Mouse (Mus musculus): ENCODE measurements around the gene Tpra1. TPM values are rescaled to one million over a fixed set of nuclear protein-coding genes. Genes with fewer than 3 reads are reported as not detected.

Gene Tpra1
- polyA plus RNA-seq, 1 experiment = not detected

DNA sequence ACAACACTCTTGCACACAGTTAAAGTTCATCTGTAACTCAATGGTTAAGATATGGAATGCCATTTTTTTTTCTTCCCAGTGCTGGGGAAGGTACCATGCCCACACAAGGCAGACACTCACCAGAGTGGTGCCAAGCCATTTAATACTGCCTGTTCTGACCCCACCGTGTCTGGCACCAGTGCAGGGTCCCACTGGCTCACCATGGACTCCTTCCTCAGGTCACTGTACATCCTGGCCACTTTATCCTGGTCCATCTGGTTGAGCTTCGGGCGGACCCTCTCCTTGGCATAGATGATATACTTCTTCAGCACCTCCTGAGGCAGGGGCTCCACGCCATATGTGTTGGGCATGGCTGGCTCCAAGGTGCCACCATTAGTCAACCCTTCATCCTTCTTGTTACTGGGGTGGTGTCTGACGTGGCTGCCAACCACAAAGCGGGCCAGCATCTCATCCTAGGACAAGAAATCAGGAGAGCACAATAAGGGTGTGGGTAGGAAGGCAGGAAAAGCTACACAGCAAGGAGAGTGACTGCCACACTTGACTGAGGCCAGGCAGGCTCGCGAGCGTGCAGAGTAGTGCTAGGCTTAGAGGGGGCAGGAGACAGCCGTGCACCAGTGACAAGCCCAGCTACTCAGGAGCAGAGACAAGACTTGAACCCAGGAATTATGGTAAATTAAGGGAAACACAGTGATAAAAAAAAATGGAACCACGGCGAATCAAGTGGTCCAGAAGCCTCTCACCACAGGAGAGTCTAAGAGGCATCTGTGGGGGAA, 16.2 kb upstream of the Tpra1 start:
- Histone ChIP-seq H3K4me3 (ENCODE audit: insufficient read depth, low read depth, low read length) (no peak overlapping the region), H3K27ac (ENCODE audit: insufficient read depth, low read depth, low read length) (no peak overlapping the region), H3K4me1 (ENCODE audit: control insufficient read depth, insufficient read depth, low read length) (no peaks in the 10 kb centered on the region)
- 91% methylated on average over 12 of the region's 12 CpGs for WGBS
- TF ChIP-seq POLR2A (IDR thresholded peaks at IDR 0.05; ENCODE audit: insufficient read depth, low read depth, low read length) (no peak), CTCF (IDR thresholded peaks at IDR 0.05; ENCODE audit: insufficient read depth, low read depth, low read length) (no peak)

DNA sequence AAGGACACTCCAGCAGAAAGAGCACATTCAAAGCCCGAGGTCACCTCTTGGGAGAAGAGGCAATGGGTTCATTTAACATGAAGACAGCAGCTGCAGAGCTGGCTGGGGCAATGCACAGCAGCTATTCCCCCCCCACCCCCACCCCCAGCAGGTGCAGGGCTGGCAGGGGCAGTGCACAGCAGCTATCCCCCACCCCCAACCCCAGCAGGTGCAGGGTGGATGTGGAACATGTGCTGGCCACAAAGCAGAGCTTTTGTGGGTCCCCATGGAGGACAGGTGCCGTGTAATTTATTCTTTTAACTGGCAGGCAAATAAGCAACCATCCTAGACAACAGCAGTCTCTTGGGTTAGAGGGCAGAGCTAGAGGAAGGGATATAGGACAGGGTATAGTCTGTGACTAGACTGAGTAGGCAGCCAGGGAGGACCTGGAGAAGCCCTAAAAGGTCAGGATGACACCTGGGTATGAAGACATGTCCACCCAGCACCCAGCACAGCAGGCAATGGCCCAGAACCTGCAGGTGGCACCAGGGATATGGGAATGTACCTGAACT, 15.6 kb upstream of the Tpra1 start:
- no peaks in the 10 kb centered on the region for H3K4me1 ChIP-seq (ENCODE audit: control insufficient read depth, insufficient read depth, low read length)
- H3K4me3 ChIP-seq (ENCODE audit: insufficient read depth, low read depth, low read length) = no peak overlapping the region
- 63% methylated on average over 2 of the region's 2 CpGs for WGBS
- H3K27ac ChIP-seq (ENCODE audit: insufficient read depth, low read depth, low read length) = no peak overlapping the region
- no peak for TF ChIP-seq CTCF (IDR thresholded peaks at IDR 0.05; ENCODE audit: insufficient read depth, low read depth, low read length)
- TF ChIP-seq POLR2A (IDR thresholded peaks at IDR 0.05; ENCODE audit: insufficient read depth, low read depth, low read length) = no peak

DNA sequence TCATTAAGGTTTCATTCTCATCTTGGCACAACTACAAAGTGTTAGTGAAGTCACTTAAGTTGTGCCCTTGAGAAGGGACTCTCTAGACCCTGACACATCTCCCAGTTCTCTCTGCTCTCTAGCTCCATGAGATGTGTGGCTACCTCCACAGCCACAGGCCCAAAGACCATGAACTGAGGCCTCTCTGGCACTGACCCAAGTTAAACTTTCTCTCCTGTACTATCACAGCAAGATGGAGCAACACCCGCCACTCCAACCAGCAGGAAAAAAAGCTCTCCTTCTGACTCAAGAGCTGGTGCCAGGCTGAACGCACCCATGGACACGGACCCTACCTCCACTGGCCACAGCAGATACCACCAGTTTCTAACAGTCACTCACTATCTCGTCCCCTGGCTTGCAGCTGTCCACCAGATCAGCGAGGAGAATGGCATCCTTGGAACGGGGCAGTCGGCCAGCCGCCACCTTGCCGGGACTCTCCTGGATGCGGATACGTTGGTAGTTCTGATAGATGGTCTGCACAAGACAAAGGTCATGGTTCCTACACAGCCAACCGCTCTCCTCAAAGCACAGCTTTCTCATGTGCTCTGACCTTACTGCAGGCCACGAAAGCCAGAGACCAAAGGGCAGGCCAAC, 12.5 kb upstream of the Tpra1 start:
- Histone ChIP-seq H3K4me3 (ENCODE audit: insufficient read depth, low read depth, low read length) (no peak overlapping the region), H3K27ac (ENCODE audit: insufficient read depth, low read depth, low read length) (no peak overlapping the region), H3K4me1 (ENCODE audit: control insufficient read depth, insufficient read depth, low read length) (no peaks in the 10 kb centered on the region)
- TF ChIP-seq CTCF (IDR thresholded peaks at IDR 0.05; ENCODE audit: insufficient read depth, low read depth, low read length) (no peak), POLR2A (IDR thresholded peaks at IDR 0.05; ENCODE audit: insufficient read depth, low read depth, low read length) (no peak)
- WGBS = 94% methylated on average over 13 of the region's 13 CpGs

DNA sequence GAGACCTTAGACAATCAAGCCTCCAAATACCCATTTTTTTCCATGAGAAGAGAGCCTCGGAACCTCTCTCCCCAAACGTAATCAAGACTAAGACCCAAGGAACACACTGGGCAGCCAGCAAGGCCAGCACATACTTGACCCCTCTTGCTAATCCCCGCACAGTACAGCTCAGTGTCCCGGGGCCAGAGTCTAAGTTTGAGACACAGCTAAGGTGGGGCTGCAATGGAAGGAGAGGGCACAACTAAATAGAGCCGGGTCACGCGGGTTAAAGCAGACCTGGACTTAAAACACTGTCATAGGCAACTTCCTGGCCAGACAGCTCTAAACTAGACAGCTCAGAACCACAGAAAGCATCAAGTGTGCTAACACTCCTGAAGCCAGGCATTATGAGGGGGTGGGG, 11.2 kb upstream of the Tpra1 start:
- WGBS = 92% methylated on average over 7 of the region's 7 CpGs
- Histone ChIP-seq H3K4me3 (ENCODE audit: insufficient read depth, low read depth, low read length) (no peak overlapping the region), H3K27ac (ENCODE audit: insufficient read depth, low read depth, low read length) (no peak overlapping the region), H3K4me1 (ENCODE audit: control insufficient read depth, insufficient read depth, low read length) (no peaks in the 10 kb centered on the region)
- TF ChIP-seq POLR2A (IDR thresholded peaks at IDR 0.05; ENCODE audit: insufficient read depth, low read depth, low read length) (no peak), CTCF (IDR thresholded peaks at IDR 0.05; ENCODE audit: insufficient read depth, low read depth, low read length) (no peak)

DNA sequence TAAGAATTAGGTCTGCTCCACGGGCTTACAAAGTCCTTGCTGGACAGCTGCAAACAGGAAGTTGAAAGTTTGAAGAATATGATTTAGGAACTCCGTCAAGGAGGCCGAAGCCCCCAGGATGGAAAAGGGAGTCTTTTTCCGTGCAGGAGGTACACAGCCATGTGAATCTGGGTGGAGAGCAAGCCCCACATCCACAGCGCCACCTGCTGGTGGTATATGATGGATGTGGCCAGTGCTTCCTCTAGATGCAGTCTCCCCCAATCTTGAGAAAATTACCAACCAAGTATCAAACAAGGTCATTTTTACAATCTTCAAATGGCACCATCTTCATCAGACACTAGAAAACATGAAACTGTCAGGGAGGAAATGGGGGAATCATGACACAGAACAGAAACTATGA, 8.5 kb upstream of the Tpra1 start:
- 38% methylated on average over 5 of the region's 5 CpGs for WGBS
- no peak overlapping the region for H3K4me3 ChIP-seq (ENCODE audit: insufficient read depth, low read depth, low read length)
- no peak for TF ChIP-seq POLR2A (IDR thresholded peaks at IDR 0.05; ENCODE audit: insufficient read depth, low read depth, low read length)
- TF ChIP-seq CTCF (IDR thresholded peaks at IDR 0.05; ENCODE audit: insufficient read depth, low read depth, low read length) = peak; percentile 61; the same call in 1 of the 2 replicates
- no peak overlapping the region for H3K27ac ChIP-seq (ENCODE audit: insufficient read depth, low read depth, low read length)
- H3K4me1 ChIP-seq (ENCODE audit: control insufficient read depth, insufficient read depth, low read length) = peaks cover 5% of the 10 kb centered on the region

DNA sequence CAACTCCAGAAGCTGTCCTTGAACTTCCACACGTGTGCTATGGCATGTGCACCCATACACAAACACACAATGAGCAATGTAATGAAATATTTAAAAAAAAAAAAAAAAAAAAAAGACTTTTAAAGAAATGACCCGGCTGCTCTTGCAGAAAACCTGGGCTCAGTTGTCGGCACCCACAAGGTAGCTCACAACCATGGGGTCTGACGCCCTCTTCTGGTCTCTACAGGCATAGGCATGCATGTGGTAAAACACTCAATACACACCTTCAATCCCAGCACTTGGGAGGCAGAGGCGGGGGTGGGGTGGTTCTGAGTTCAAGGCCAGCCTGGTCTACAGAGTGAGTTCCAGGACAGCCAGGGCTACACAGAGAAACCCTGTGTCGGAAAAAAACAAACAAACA, 6.1 kb upstream of the Tpra1 start:
- WGBS = 90% methylated on average over 6 of the region's 6 CpGs
- H3K4me1 ChIP-seq (ENCODE audit: control insufficient read depth, insufficient read depth, low read length) = peaks cover 5% of the 10 kb centered on the region
- H3K4me3 ChIP-seq (ENCODE audit: insufficient read depth, low read depth, low read length) = no peak overlapping the region
- no peak for TF ChIP-seq CTCF (IDR thresholded peaks at IDR 0.05; ENCODE audit: insufficient read depth, low read depth, low read length)
- no peak for TF ChIP-seq POLR2A (IDR thresholded peaks at IDR 0.05; ENCODE audit: insufficient read depth, low read depth, low read length)
- no peak overlapping the region for H3K27ac ChIP-seq (ENCODE audit: insufficient read depth, low read depth, low read length)

DNA sequence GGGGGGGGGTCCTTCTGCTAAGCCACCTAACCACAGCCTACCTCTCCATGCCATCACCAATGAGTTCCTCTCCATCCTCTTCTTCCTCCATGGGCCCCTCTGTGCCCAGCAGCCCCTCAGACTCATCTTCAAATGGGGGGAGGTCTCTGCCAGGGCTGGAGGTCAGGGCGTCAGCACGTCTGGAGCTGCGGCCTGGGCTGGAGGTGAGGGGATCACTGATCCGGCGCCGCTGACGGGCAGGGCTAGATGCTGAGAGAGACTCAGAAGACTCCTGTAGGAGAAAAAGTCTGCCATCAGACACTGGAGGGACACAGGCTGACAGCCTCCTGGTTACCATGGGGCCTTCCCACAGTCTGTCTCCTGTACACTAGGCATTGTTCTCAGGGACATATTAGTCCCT, 4.8 kb upstream of the Tpra1 start:
- peaks cover 10% of the 10 kb centered on the region for H3K4me1 ChIP-seq (ENCODE audit: control insufficient read depth, insufficient read depth, low read length)
- no peak overlapping the region for H3K4me3 ChIP-seq (ENCODE audit: insufficient read depth, low read depth, low read length)
- 77% methylated on average over 7 of the region's 7 CpGs for WGBS
- no peak for TF ChIP-seq CTCF (IDR thresholded peaks at IDR 0.05; ENCODE audit: insufficient read depth, low read depth, low read length)
- no peak for TF ChIP-seq POLR2A (IDR thresholded peaks at IDR 0.05; ENCODE audit: insufficient read depth, low read depth, low read length)
- no peak overlapping the region for H3K27ac ChIP-seq (ENCODE audit: insufficient read depth, low read depth, low read length)

DNA sequence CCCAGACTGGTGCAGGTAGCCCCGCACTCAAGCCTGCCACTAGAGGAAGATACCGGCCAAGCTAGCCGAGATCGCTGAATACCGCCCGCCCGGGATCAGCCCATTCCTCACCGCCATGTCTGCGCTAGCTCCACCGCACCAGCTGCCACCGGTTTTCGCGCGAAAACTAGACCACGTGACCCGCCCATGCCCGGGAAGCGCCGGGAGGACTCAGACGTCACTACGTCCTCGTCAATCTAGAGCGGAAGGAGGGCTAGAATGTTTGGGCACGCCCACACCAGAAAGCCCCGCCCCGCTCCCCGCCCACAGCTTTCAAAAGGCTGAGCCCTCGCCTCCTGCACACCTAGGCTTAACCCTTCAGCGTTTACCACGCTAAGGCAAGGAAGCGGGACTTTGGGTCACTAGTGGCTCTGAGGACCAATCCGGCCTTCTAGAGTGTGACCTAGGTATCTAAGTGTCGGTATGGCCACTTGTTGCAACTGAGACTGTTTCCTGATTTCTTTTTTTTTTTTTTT, 3.5 kb upstream of the Tpra1 start, which contains the start of gene Mcm2:
TSS of gene Mcm2 (minus strand) at position 247 of the 515 bp plus-strand sequence.
- WGBS = 1% methylated on average over 33 of the region's 33 CpGs
- Histone ChIP-seq H3K4me1 (ENCODE audit: control insufficient read depth, insufficient read depth, low read length) (peaks cover 17% of the 10 kb centered on the region), H3K27ac (ENCODE audit: insufficient read depth, low read depth, low read length) (no peak within 1 kb of the TSS), H3K4me3 (ENCODE audit: insufficient read depth, low read depth, low read length) (peak within 1 kb of the TSS; percentile 49)
- no peak for TF ChIP-seq POLR2A (IDR thresholded peaks at IDR 0.05; ENCODE audit: insufficient read depth, low read depth, low read length)
- no peak for TF ChIP-seq CTCF (IDR thresholded peaks at IDR 0.05; ENCODE audit: insufficient read depth, low read depth, low read length)

DNA sequence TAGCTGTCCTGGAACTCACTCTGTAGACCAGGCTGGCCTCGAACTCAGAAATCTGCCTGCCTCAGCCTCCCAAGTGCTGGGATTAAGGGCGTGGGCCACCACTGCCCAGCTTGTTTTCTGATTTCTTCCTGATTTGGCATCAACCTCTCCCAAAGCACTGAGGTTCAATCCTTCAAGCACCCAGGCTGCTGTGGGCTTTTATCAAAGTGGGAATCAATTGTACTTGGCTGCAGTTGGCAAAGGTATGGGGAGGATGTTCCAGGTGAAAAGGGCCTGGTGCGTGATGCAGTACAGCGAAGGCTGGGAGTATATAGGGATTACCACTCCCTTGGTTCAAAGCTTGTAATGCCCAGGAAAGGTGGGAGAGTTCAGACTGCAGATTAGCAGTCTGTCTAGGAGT, 3.0 kb upstream of the Tpra1 start:
- Histone ChIP-seq H3K4me3 (ENCODE audit: insufficient read depth, low read depth, low read length) (no peak overlapping the region), H3K27ac (ENCODE audit: insufficient read depth, low read depth, low read length) (no peak overlapping the region), H3K4me1 (ENCODE audit: control insufficient read depth, insufficient read depth, low read length) (peaks cover 21% of the 10 kb centered on the region)
- WGBS = 55% methylated on average over 4 of the region's 4 CpGs
- no peak for TF ChIP-seq CTCF (IDR thresholded peaks at IDR 0.05; ENCODE audit: insufficient read depth, low read depth, low read length)
- no peak for TF ChIP-seq POLR2A (IDR thresholded peaks at IDR 0.05; ENCODE audit: insufficient read depth, low read depth, low read length)
